Mouse (Mus musculus) kidney, embryonic 14.5 days (tissue): Measurements from ENCODE around the gene Sde2. TPM values are rescaled to one million over a fixed set of nuclear protein-coding genes. Genes with fewer than 3 reads are reported as not detected.
A peak's percentile ranks its signal among the peaks of the same experiment; 100 is the strongest.

ENCODE experiments used
- ATAC-seq: fragments of 200-750 bp; cut with Nextera tagmentation; 2 replicates; pipeline ENCODE4 v1.8.0; 2017; ENCODE audit warnings: moderate number of reproducible peaks, mild to moderate bottlenecking, moderate TSS enrichment, moderate library complexity; ENCODE audit not compliant: low FRiP score, low TSS enrichment
- H3K27ac ChIP-seq: fragments of 300-500 bp; sonication (generic); 2 replicates; pipeline ENCODE4 v1.5.1; 2014; ENCODE audit warnings: low read depth, mild to moderate bottlenecking, low read length, moderate library complexity, mixed read lengths
- H3K27me3 ChIP-seq: fragments of 300-500 bp; sonication (generic); 2 replicates; pipeline ENCODE4 v1.6.1; 2014; ENCODE audit warnings: mild to moderate bottlenecking, low read length; ENCODE audit not compliant: control insufficient read depth, insufficient read depth
- H3K36me3 ChIP-seq: fragments of 300-500 bp; sonication (generic); 2 replicates; pipeline ENCODE4 v1.6.1; 2014; ENCODE audit warnings: low read length, mixed read lengths; ENCODE audit not compliant: control insufficient read depth, insufficient read depth
- H3K4me1 ChIP-seq: fragments of 300-500 bp; sonication (generic); 2 replicates; pipeline ENCODE4 v1.6.1; 2014; ENCODE audit warnings: low read length, mixed read lengths; ENCODE audit not compliant: control insufficient read depth, insufficient read depth
- H3K4me2 ChIP-seq: fragments of 300-500 bp; sonication (generic); replicated peaks from 2 replicates; pipeline ENCODE4 v1.6.1; 2014; ENCODE audit warnings: low read depth, mild to moderate bottlenecking, low read length
- H3K4me3 ChIP-seq: fragments of 300-500 bp; sonication (generic); 2 replicates; pipeline ENCODE4 v1.5.1; 2014; ENCODE audit warnings: mild to moderate bottlenecking, low read length
- H3K9ac ChIP-seq: fragments of 300-500 bp; sonication (generic); 2 replicates; pipeline ENCODE4 v1.6.1; 2014; ENCODE audit warnings: low read depth, mild to moderate bottlenecking, low read length, moderate library complexity
- H3K9me3 ChIP-seq: fragments of 300-500 bp; sonication (generic); 2 replicates; pipeline ENCODE4 v1.6.1; 2016; ENCODE audit warnings: low read length; ENCODE audit not compliant: control insufficient read depth
- whole genome bisulfite sequencing: fragments of 180-500 bp; shearing (Covaris S2); extraction: QIAGEN DNeasy Blood & Tissue Kit; methylation state at CpG from one replicate; pipeline ENCODE4 v1.1.7; 2014; 5-methylcytosine and 5-hydroxymethylcytosine counted together
- polyA plus RNA-seq: library from polyadenylated mRNA; unstranded; fragments of >200 nt; fragmentation: Nextera tagmentation; extraction: Ambion mirVana; gene quantifications from 2 replicates; pipeline ENCODE4 v1.2.1, GENCODE M21; 2014

The Sde2 gene
- polyA plus RNA-seq, 1 experiment from 2014 or later, result 39.6 TPM

GRCm38 (mm10) chr1:180873861-180874484 lies 23.0 kb downstream of the Sde2 start:
- no peak overlapping the region for H3K9ac ChIP-seq
- H3K4me3 ChIP-seq, result no peak overlapping the region
- no peaks in the 10 kb centered on the region for H3K36me3 ChIP-seq
- H3K27ac ChIP-seq, result no peak overlapping the region
- no peak overlapping the region for H3K4me2 ChIP-seq
- no peaks in the 10 kb centered on the region for H3K27me3 ChIP-seq
- H3K9me3 ChIP-seq, result no peaks in the 10 kb centered on the region
- 20% methylated on average over 9 of the region's 9 CpGs for WGBS
- peak; percentile 57; the same call in 1 of the 2 replicates for ATAC-seq
- H3K4me1 ChIP-seq, result no peaks in the 10 kb centered on the region

- WGBS, result 83% methylated on average over 2 of the region's 2 CpGs
These were observed 23.7 kb downstream of the Sde2 start for GRCm38 (mm10) chr1:180874615-180875014.

GRCm38 (mm10) chr1:180875126-180875525 lies 24.2 kb downstream of the Sde2 start:
- H3K27ac ChIP-seq, result no peak overlapping the region
- WGBS, result 82% methylated on average over 9 of the region's 9 CpGs

More at GRCm38 (mm10) chr1:180874615-180875014, 23.7 kb downstream of the Sde2 start:
- no peaks in the 10 kb centered on the region for H3K4me1 ChIP-seq
- no peak overlapping the region for H3K4me3 ChIP-seq
- no peak overlapping the region for H3K4me2 ChIP-seq
- no peak overlapping the region for H3K27ac ChIP-seq
- H3K9ac ChIP-seq, result no peak overlapping the region
- no peaks in the 10 kb centered on the region for H3K27me3 ChIP-seq
- ATAC-seq, result no peak
- H3K9me3 ChIP-seq, result no peaks in the 10 kb centered on the region
- H3K36me3 ChIP-seq, result no peaks in the 10 kb centered on the region

DNA sequence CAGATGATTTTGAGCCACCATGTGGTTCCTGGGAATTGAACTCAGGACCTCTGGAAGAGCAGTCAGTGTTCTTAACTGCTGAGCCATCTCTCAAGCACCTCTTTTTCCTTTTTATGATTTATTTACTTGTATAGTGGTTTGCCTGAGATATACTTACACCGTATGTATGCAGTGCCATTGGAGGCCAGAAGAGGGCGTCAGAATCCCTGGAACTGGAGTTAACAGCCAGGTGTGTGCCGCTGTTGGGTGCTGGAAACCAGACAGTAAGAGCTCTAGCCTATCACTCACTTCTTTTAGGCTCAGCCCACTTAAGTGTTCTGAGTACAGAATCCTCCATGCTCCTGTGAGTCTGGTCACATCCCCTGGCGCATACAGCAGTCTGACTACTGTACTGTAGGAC lies 26.5 kb downstream of the Sde2 start:
- H3K4me3 ChIP-seq, result no peak overlapping the region
- WGBS, result 69% methylated on average over 4 of the region's 4 CpGs
- H3K4me2 ChIP-seq, result no peak overlapping the region
- H3K36me3 ChIP-seq, result no peaks in the 10 kb centered on the region
- H3K4me1 ChIP-seq, result no peaks in the 10 kb centered on the region
- H3K9me3 ChIP-seq, result no peaks in the 10 kb centered on the region
- H3K9ac ChIP-seq, result no peak overlapping the region
- ATAC-seq, result no peak
- no peaks in the 10 kb centered on the region for H3K27me3 ChIP-seq
- no peak overlapping the region for H3K27ac ChIP-seq

More at GRCm38 (mm10) chr1:180875126-180875525, 24.2 kb downstream of the Sde2 start:
- Histone ChIP-seq H3K27me3 (no peaks in the 10 kb centered on the region), H3K4me1 (no peaks in the 10 kb centered on the region), H3K9ac (no peak overlapping the region), H3K4me2 (no peak overlapping the region), H3K9me3 (no peaks in the 10 kb centered on the region), H3K4me3 (no peak overlapping the region), H3K36me3 (no peaks in the 10 kb centered on the region)
- no peak for ATAC-seq

DNA sequence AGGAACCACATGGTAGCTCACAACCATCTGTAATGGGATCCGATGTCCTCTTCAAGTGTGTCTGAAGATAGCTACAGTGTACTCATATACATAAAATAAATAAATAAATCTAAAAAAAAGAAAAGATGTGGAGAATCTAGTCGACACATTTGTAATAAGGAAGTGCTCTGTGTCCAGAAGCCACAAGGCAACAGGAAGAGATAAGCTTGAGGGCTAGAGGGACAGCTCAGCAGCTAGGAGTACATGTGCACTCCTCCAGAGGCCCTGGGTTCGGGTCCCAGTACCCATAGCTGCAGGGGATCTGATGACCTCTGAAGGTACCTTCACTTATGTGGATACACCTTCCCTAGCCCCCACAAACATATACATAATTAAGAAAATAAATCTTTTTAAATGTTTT lies 30.8 kb downstream of the Sde2 start:
- 77% methylated on average over 3 of the region's 3 CpGs for WGBS
- H3K27ac ChIP-seq, result no peak overlapping the region
- no peaks in the 10 kb centered on the region for H3K27me3 ChIP-seq
- no peaks in the 10 kb centered on the region for H3K36me3 ChIP-seq
- ATAC-seq, result no peak
- no peak overlapping the region for H3K9ac ChIP-seq
- H3K4me2 ChIP-seq, result no peak overlapping the region
- no peaks in the 10 kb centered on the region for H3K9me3 ChIP-seq
- H3K4me1 ChIP-seq, result peaks cover 7% of the 10 kb centered on the region; the same call in 1 of the 2 replicates
- H3K4me3 ChIP-seq, result no peak overlapping the region

DNA sequence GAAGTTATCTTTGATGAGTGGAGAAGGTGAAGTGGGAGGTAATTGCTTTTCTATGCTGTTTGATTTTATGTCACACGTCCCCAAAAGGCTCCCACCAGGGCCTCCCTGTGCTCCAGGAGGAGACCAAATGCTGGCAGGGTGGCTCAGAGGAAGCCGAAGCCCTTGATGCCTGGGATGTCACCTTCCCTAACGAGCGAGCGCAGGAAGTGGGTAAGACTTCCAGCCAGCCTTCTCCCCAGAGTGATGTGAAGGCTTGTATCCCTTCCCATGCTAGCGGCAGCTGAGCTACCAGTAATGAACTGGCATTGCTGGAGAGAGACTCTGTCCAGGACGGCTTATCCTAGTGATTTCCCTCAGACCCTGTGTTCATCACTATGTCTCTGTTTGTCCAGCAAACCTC lies 32.8 kb downstream of the Sde2 start:
- Histone ChIP-seq H3K4me3 (no peak overlapping the region), H3K36me3 (no peaks in the 10 kb centered on the region), H3K4me2 (no peak overlapping the region), H3K4me1 (peaks cover 13% of the 10 kb centered on the region), H3K27me3 (no peaks in the 10 kb centered on the region), H3K9ac (no peak overlapping the region), H3K9me3 (no peaks in the 10 kb centered on the region), H3K27ac (no peak overlapping the region)
- 14% methylated on average over 7 of the region's 7 CpGs for WGBS
- ATAC-seq, result no peak

DNA sequence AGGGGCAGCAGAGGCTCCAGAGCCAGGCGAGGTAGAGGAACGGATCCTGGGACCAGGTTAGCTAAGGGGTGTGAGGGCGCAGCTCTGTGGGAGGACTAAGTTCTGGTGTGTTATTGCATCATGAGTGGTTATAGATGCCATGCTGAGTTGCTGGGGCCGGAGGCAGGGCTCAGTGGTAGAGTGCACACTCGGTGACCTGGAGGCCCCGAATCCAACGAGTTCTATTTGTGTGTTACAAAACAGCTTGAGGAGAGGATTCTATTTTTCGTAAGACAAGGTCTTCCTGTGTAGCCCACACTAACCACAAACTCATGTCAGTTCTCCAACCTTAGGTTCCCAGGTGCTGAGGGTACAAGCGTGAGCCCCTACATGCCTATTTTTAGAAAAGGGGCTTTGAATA lies 33.6 kb downstream of the Sde2 start:
- no peaks in the 10 kb centered on the region for H3K9me3 ChIP-seq
- peaks cover 16% of the 10 kb centered on the region for H3K4me1 ChIP-seq
- H3K36me3 ChIP-seq, result no peaks in the 10 kb centered on the region
- ATAC-seq, result no peak
- H3K27ac ChIP-seq, result no peak overlapping the region
- H3K9ac ChIP-seq, result no peak overlapping the region
- no peak overlapping the region for H3K4me3 ChIP-seq
- no peaks in the 10 kb centered on the region for H3K27me3 ChIP-seq
- 75% methylated on average over 9 of the region's 9 CpGs for WGBS
- H3K4me2 ChIP-seq, result no peak overlapping the region

- no peaks in the 10 kb centered on the region for H3K36me3 ChIP-seq
- peaks cover 10% of the 10 kb centered on the region for H3K27me3 ChIP-seq
- H3K4me1 ChIP-seq, result peaks cover 16% of the 10 kb centered on the region
- H3K4me2 ChIP-seq, result peak overlapping the region; percentile 16
- H3K4me3 ChIP-seq, result peak overlapping the region; percentile 0; the same call in 1 of the 2 replicates
- WGBS, result 2% methylated on average over 13 of the region's 13 CpGs
- ATAC-seq, result peak; percentile 74
- H3K9ac ChIP-seq, result peak overlapping the region; percentile 32; the same call in 1 of the 2 replicates
- H3K27ac ChIP-seq, result no peak overlapping the region
- no peaks in the 10 kb centered on the region for H3K9me3 ChIP-seq
These were observed 37.7 kb downstream of the Sde2 start for GRCm38 (mm10) chr1:180888556-180889042.

- Histone ChIP-seq H3K4me1 (peaks cover 10% of the 10 kb centered on the region), H3K36me3 (no peaks in the 10 kb centered on the region), H3K9ac (peak overlapping the region; percentile 32; the same call in 1 of the 2 replicates), H3K27me3 (peaks cover 13% of the 10 kb centered on the region), H3K4me3 (no peak overlapping the region; the same call in 1 of the 2 replicates), H3K4me2 (peak overlapping the region; percentile 16), H3K27ac (no peak overlapping the region), H3K9me3 (no peaks in the 10 kb centered on the region)
- no peak; the same call in 1 of the 2 replicates for ATAC-seq
- WGBS, result 37% methylated on average over 7 of the region's 7 CpGs
These were observed 38.2 kb downstream of the Sde2 start for GRCm38 (mm10) chr1:180889172-180889571.
